Mouse (Mus musculus) neural tube, embryonic 12.5 days (tissue): Measurements from ENCODE around the gene 5530401A14Rik. TPM values are rescaled to one million over a fixed set of nuclear protein-coding genes. Genes with fewer than 3 reads are reported as not detected.

Experiments
- ATAC-seq: fragments of 200-750 bp; cut with Nextera tagmentation; 2 replicates; pipeline ENCODE4 v1.8.0; 2017; ENCODE audit warnings: low read depth, mild to moderate bottlenecking, moderate TSS enrichment, moderate library complexity; ENCODE audit not compliant: low FRiP score
- H3K27ac ChIP-seq: fragments of 300-500 bp; sonication (generic); 2 replicates; pipeline ENCODE4 v1.5.1; 2016
- H3K27me3 ChIP-seq: fragments of 300-500 bp; sonication (generic); replicated peaks from 2 replicates; pipeline ENCODE4 v1.6.1; 2016; ENCODE audit warnings: mild to moderate bottlenecking
- H3K36me3 ChIP-seq: fragments of 300-500 bp; sonication (generic); 2 replicates; pipeline ENCODE4 v1.6.1; 2016; ENCODE audit warnings: mild to moderate bottlenecking
- H3K4me1 ChIP-seq: fragments of 300-500 bp; sonication (generic); 2 replicates; pipeline ENCODE4 v1.6.1; 2016
- H3K4me2 ChIP-seq: fragments of 300-500 bp; sonication (generic); replicated peaks from 2 replicates; pipeline ENCODE4 v1.6.1; 2016; ENCODE audit warnings: mild to moderate bottlenecking
- H3K4me3 ChIP-seq: fragments of 300-500 bp; sonication (generic); 2 replicates; pipeline ENCODE4 v1.5.1; 2016
- H3K9ac ChIP-seq: fragments of 300-500 bp; sonication (generic); 2 replicates; pipeline ENCODE4 v1.6.1; 2016; ENCODE audit warnings: mild to moderate bottlenecking
- H3K9me3 ChIP-seq: fragments of 300-500 bp; sonication (generic); 2 replicates; pipeline ENCODE4 v1.6.1; 2016; ENCODE audit warnings: mild to moderate bottlenecking
- WGBS: fragments of 180-500 bp; shearing (Covaris S2); methylation state at CpG from one replicate; pipeline ENCODE4 v1.1.7; 2016; 5-methylcytosine and 5-hydroxymethylcytosine counted together
- polyA plus RNA-seq: library from polyadenylated mRNA; unstranded; fragments of >200 nt; fragmentation: Nextera tagmentation; extraction: Ambion mirVana; gene quantifications from 2 replicates; pipeline ENCODE4 v1.2.1, GENCODE M21; 2016

5530401A14Rik gene
- polyA plus RNA-seq: 0.06 and 0.13 TPM in 2 replicates

DNA sequence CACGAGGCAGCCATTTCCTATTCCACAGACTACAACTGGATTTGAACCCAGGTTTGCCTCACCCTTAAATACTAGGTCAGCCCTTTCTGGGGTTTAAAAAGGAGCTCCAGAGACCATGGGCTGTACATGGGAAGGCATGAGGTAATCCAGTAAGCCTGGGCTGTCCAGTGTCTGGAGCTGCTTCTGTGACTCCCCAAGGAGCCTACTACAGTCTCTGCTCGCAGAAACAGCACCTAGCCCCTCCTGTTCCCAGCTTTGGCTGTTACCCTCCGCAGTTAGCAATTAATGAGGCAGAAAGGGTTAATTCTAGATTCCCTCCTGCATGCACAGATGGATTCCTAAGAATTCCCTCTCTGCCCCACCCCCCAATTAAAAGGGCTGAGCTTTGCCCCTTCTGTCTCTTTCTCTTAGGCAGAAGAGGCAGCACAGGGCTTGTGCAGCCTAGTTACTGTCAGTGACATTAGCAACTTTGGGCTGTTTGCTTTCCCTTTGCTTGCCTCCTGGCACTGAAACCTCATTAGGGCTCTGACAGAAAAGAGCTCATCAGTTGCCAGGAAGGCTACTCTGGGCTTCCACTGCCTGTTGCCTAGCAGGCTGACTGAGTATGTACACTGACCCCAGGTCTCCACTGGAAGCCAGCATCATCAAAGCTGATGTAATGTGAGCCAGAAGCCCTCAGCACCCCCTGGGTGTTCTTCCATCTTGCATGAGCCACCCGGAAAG, at the start of gene 5530401A14Rik:
Gene 5530401A14Rik (plus strand): TSS at position 424 of the 723 bp plus-strand sequence.
- WGBS: 24% methylated on average over 4 of the region's 4 CpGs
- Histone ChIP-seq H3K4me2 (no peak within 1 kb of the TSS), H3K27ac (no peak within 1 kb of the TSS), H3K27me3 (no peaks in the 10 kb centered on the region), H3K4me3 (no peak within 1 kb of the TSS), H3K9ac (no peak within 1 kb of the TSS), H3K4me1 (peaks cover 10% of the 10 kb centered on the region), H3K36me3 (no peaks in the 10 kb centered on the region), H3K9me3 (no peaks in the 10 kb centered on the region)
- 0 out of 2 replicates have a peak, but pooled peaks have one; percentile 50 for ATAC-seq

DNA sequence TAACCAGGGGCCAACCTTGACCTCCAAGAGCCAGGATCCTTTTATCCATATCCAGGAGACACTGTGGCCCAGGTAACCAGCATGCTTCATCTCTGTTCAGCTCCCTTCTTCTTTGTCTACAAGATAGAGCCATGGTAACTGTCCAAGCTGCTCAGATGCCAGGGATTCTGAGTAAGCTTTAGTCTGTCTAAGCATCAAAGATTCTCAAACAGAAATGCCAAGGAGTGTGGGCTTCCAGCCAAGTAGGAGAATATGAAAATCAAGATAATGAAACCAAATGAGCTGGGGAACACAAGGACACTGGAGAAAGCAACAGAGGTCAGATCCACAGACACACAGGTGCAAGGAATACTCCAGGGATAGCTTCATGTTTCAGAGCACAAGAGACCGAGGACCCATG, 45.7 kb upstream of the 5530401A14Rik start:
- Histone ChIP-seq H3K9ac (no peak overlapping the region), H3K4me2 (no peak overlapping the region), H3K36me3 (no peaks in the 10 kb centered on the region), H3K27ac (no peak overlapping the region), H3K4me1 (no peaks in the 10 kb centered on the region), H3K4me3 (no peak overlapping the region), H3K9me3 (no peaks in the 10 kb centered on the region), H3K27me3 (peaks cover 4% of the 10 kb centered on the region; the same call in 1 of the 2 replicates)
- ATAC-seq: no peak
- WGBS: 91% methylated on average over 1 of the region's 1 CpGs

DNA sequence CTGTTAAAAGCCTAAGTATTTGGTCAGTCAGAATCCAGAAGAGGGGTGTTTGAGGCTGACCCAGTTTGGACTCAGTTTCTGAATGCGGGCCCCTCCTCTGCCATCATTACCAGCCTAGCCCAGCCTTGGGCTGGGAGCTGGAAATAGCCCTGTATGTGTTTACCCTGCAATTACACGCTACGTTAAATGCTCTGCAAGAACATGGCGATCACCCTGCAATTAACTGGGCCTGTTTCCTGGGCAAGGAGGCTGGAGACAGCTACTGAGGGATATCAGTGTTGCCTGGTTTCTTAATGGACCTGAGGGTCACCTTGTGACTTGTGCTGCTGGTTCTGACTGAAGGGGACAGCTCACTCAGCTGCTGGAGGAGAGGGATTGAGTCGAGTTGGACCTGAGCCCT, 43.9 kb upstream of the 5530401A14Rik start:
- no peaks in the 10 kb centered on the region for H3K4me1 ChIP-seq
- no peak for ATAC-seq
- peaks cover 4% of the 10 kb centered on the region; the same call in 1 of the 2 replicates for H3K27me3 ChIP-seq
- H3K4me3 ChIP-seq: no peak overlapping the region
- 40% methylated on average over 5 of the region's 5 CpGs for WGBS
- no peak overlapping the region for H3K9ac ChIP-seq
- no peak overlapping the region for H3K4me2 ChIP-seq
- H3K36me3 ChIP-seq: no peaks in the 10 kb centered on the region
- no peak overlapping the region for H3K27ac ChIP-seq
- H3K9me3 ChIP-seq: no peaks in the 10 kb centered on the region

DNA sequence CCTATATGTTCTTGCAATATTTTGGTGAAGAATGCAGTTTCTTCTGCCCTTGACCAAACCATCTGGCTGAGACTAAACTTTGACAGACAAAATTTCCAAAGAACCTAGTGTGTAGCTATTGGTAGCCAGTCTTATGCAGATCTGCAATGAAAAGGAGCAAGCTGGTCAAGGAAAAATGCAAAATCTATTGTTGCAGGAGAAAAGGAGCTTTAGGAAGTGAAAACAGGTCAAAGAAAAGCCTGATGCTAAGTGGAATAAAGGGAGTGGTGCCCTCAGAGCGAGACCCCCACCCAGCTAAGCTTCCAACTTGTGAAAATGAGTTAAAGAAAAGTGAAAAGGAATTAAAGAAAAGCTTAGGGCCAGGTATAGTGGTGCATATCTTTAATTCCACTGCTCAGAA, 28.1 kb upstream of the 5530401A14Rik start:
- H3K9ac ChIP-seq: no peak overlapping the region
- no peaks in the 10 kb centered on the region for H3K36me3 ChIP-seq
- H3K27me3 ChIP-seq: no peaks in the 10 kb centered on the region
- no peak for ATAC-seq
- no peak overlapping the region for H3K4me3 ChIP-seq
- no peak overlapping the region for H3K27ac ChIP-seq
- no peak overlapping the region for H3K4me2 ChIP-seq
- WGBS: 65% methylated on average over 1 of the region's 1 CpGs
- no peaks in the 10 kb centered on the region for H3K4me1 ChIP-seq
- H3K9me3 ChIP-seq: no peaks in the 10 kb centered on the region

DNA sequence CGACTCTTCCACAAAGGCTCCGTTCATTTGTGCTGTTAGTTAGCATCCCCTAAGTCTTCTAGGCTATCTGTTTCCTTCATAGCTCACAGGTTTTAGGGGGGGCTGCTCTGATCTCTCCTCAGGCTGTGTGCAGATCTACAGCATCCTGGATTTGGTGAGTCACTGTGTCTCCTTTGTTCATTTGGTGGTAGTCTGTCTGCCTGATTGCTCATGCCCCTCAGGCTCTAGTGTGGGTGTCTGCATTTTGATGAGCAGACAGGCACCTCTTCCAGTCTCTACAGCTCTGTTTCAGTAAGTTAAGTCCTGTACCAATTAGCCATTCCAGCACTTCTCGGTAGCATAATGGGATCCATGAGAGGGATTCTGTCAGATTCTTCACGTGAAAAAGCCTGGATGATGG, 22.0 kb upstream of the 5530401A14Rik start:
- H3K27ac ChIP-seq: no peak overlapping the region
- H3K27me3 ChIP-seq: no peaks in the 10 kb centered on the region
- H3K4me2 ChIP-seq: no peak overlapping the region
- ATAC-seq: no peak
- H3K36me3 ChIP-seq: no peaks in the 10 kb centered on the region
- no peaks in the 10 kb centered on the region for H3K4me1 ChIP-seq
- WGBS: 70% methylated on average over 4 of the region's 4 CpGs
- H3K4me3 ChIP-seq: no peak overlapping the region
- H3K9ac ChIP-seq: no peak overlapping the region
- H3K9me3 ChIP-seq: no peaks in the 10 kb centered on the region

DNA sequence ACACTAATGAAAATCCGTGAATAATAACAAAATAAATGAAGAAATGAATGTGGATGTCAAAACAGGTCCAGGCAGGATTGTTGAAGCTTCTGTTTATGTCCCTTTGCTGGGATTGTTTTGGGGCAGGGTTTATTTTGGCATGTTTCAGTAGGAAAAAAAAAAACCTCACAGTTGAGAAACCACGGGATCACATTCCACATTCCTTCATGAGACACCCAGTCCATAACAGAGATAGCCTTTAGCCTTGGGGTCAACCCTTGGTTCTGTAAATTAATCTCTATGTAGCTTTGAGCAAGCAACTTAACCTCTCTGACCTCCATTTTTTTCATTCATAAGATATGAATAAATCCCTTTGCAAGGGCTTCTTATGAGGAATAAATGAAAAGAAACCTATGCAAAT, 19.5 kb upstream of the 5530401A14Rik start:
- H3K9me3 ChIP-seq: no peaks in the 10 kb centered on the region
- 67% methylated on average over 2 of the region's 2 CpGs for WGBS
- no peak for ATAC-seq

DNA sequence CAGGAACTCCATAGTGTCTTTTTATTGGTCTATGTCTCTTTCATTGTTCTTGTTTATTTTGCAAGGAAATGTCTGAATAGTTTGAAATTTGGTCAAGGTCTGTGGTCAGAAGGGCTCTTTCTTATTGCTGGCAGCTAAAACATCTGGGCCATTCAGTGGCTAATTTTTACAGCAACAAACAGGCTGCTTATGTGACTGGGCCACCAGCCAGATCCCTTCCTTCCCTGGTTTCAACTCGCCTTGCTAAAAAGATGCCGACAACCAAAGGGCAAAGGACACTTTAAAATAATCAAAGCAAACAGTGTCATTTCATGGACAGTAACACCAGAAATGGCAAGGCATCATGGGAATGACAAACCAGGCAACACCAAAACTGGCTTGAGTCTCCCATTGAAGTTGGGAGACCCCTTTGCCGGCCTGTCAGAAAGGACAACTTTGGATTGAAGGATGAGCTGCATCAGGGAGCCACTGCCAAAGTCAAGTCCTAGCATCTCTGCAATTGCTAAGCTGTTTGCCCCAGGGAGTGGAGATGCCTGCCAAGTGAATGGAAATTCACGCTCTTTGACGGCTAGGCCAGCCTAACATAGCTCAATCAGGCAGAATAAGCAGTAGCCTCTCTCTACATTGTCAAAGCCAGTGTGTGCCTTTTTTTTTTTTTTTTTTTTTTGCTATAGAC, 15.3 kb upstream of the 5530401A14Rik start:
- Histone ChIP-seq H3K4me2 (no peak overlapping the region), H3K4me3 (no peak overlapping the region), H3K9me3 (no peaks in the 10 kb centered on the region), H3K9ac (no peak overlapping the region), H3K27me3 (no peaks in the 10 kb centered on the region), H3K36me3 (no peaks in the 10 kb centered on the region), H3K4me1 (no peaks in the 10 kb centered on the region), H3K27ac (no peak overlapping the region)
- no peak for ATAC-seq
- WGBS: 67% methylated on average over 5 of the region's 5 CpGs

More for the DNA sequence above, 19.5 kb upstream of the 5530401A14Rik start:
- no peak overlapping the region for H3K27ac ChIP-seq
- H3K9ac ChIP-seq: no peak overlapping the region
- H3K36me3 ChIP-seq: no peaks in the 10 kb centered on the region
- H3K4me2 ChIP-seq: no peak overlapping the region
- H3K4me1 ChIP-seq: no peaks in the 10 kb centered on the region
- no peaks in the 10 kb centered on the region for H3K27me3 ChIP-seq
- H3K4me3 ChIP-seq: no peak overlapping the region

DNA sequence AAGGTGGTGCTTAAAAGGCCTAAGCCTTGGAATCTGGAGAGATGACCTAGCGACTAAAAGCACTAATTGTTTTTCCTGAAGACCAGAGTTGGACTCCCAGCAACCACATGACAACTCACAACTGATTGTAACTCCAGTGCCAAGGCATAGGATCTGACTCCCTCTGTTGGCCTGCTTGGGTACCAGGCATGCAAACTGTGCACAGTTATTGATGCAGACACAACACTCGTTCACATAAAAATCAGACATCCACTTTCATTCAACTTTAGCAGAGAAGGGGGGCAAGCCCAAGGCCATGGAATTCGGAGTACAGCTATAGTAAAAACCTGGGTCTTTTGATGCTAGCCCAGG, 14.8 kb upstream of the 5530401A14Rik start:
- H3K27me3 ChIP-seq: no peaks in the 10 kb centered on the region
- H3K36me3 ChIP-seq: no peaks in the 10 kb centered on the region
- no peak overlapping the region for H3K9ac ChIP-seq
- H3K27ac ChIP-seq: no peak overlapping the region
- no peaks in the 10 kb centered on the region for H3K9me3 ChIP-seq
- no peak overlapping the region for H3K4me2 ChIP-seq
- no peak for ATAC-seq
- 80% methylated on average over 3 of the region's 3 CpGs for WGBS
- no peak overlapping the region for H3K4me3 ChIP-seq
- H3K4me1 ChIP-seq: peaks cover 4% of the 10 kb centered on the region; the same call in 1 of the 2 replicates

GRCm38 (mm10) chr11:81847773-81848490, 12.5 kb upstream of the 5530401A14Rik start:
- WGBS: 44% methylated on average over 1 of the region's 1 CpGs
- H3K4me3 ChIP-seq: no peak overlapping the region
- H3K4me1 ChIP-seq: peaks cover 5% of the 10 kb centered on the region; the same call in 1 of the 2 replicates
- no peaks in the 10 kb centered on the region for H3K27me3 ChIP-seq
- H3K27ac ChIP-seq: no peak overlapping the region
- H3K36me3 ChIP-seq: no peaks in the 10 kb centered on the region
- H3K9ac ChIP-seq: no peak overlapping the region
- no peak for ATAC-seq
- H3K4me2 ChIP-seq: no peak overlapping the region
- no peaks in the 10 kb centered on the region for H3K9me3 ChIP-seq

DNA sequence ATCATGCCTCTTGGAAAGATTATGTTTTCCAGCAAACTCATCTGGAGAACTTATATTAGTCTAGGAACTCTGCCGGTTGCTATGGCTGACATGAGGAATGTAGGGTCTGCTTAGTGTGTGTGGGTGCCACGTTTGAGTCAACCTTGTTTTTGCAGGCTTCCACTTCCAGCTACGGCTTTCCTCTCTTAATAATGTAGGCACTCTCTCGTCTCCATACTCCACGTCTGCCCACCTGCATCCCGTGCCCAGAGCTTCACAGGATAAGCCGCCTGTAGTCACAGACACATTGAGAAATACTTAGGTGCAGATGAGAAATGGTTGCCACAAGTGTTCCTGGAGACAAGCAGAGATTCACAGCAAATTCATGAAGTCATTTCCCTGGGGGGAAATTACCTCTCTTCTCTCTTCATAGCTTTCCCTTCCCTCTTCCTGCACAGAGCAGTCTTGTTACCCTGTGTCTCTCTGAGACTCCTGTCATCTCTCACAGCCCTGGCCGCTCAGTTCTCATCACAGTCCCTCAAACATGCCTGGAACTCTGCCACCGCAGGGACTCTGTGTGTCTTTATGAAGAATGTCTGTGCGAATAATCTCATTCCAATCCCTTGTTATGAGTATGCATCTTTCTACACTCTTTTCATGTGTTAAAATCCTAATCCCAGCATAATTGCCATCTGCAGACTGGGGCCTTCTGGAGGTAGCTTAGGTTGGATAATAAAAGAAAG, 5.3 kb downstream of the 5530401A14Rik start:
- no peak overlapping the region for H3K4me2 ChIP-seq
- no peak overlapping the region for H3K27ac ChIP-seq
- H3K4me1 ChIP-seq: peaks cover 3% of the 10 kb centered on the region; the same call in 1 of the 2 replicates
- H3K9ac ChIP-seq: no peak overlapping the region
- H3K36me3 ChIP-seq: no peaks in the 10 kb centered on the region
- 75% methylated on average over 10 of the region's 10 CpGs for WGBS
- no peaks in the 10 kb centered on the region for H3K27me3 ChIP-seq
- no peak for ATAC-seq
- no peaks in the 10 kb centered on the region for H3K9me3 ChIP-seq
- H3K4me3 ChIP-seq: no peak overlapping the region

- H3K27ac ChIP-seq: no peak overlapping the region
- 0 out of 2 replicates have a peak, but pooled peaks cover 4% of the 10 kb centered on the region for H3K4me1 ChIP-seq
- no peaks in the 10 kb centered on the region for H3K27me3 ChIP-seq
- no peak overlapping the region for H3K4me2 ChIP-seq
- no peak overlapping the region for H3K4me3 ChIP-seq
- H3K9me3 ChIP-seq: no peaks in the 10 kb centered on the region
- no peaks in the 10 kb centered on the region for H3K36me3 ChIP-seq
- ATAC-seq: no peak
- H3K9ac ChIP-seq: no peak overlapping the region
- 61% methylated on average over 9 of the region's 9 CpGs for WGBS
Measured at GRCm38 (mm10) chr11:81871506-81872213, 11.2 kb downstream of the 5530401A14Rik start.
